Comparison of ENCODE assay signal across 32 mouse cellular contexts in the genomic region with DNA sequence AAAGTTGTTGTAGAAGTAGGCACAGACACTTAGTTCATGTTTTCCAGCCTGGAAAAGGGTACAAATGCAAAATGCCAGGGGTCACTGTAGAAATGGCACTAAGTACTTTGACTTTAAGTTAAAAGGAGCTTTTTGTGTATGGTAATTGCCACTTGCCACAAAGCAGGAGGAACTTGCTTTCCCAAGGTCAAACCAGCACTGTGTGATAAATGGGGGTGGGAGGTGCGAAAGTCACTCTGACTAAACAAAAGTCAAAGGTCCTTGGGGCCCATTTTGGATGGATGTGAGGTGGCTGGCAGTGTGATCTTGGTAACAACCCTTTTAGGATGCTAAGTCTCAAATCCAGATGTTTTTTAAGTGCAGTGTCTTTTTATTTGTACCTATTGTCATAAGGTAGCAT. TPM values are rescaled to one million over a fixed set of nuclear protein-coding genes. Genes with fewer than 3 reads are reported as not detected.
A peak's percentile ranks its signal among the peaks of the same experiment; 100 is the strongest.
DNase-seq lines count a peak whose midpoint lies in the region; ATAC-seq and TF ChIP-seq lines count a peak whose summit lies in the region.
"Had no signal": no experiment of that assay in that cellular context is flagged by ENCODE, and none has a peak within 500 bp of the region (broad histone marks: within the 10 kb centered on the region; RNA-seq: fewer than 3 reads in every experiment).

No protein-coding gene starts in this region.

- peak overlapping the region; percentile 32 for H3K4me3 ChIP-seq in heart, adult 2 months
- peak overlapping the region; percentile 32 to 38 for H3K4me3 ChIP-seq in heart, embryonic 14.5 days (ENCODE audit: control insufficient read depth in 1 of 2, insufficient read depth in 1 of 2, low read depth in 1 of 2, low read length in 2 of 2)
- H3K4me3 ChIP-seq in ES-E14 (ENCODE audit: insufficient read depth in 1 of 2, low read depth in 1 of 2, low read length in 2 of 2, poor library complexity in 1 of 2, severe bottlenecking in 1 of 2): no peak overlapping the region
- H3K4me3 ChIP-seq in brown adipose tissue, adult 24 weeks (ENCODE audit: insufficient read depth, low read depth, low read length): no peak overlapping the region
- no peak overlapping the region for H3K4me3 ChIP-seq in forebrain, embryonic 16.5 days (replicated peaks; ENCODE audit: low read length)
- H3K4me3 ChIP-seq: embryonic facial prominence, embryonic 10.5 days; embryonic facial prominence, embryonic 15.5 days; forebrain, embryonic 12.5 days; hindbrain, embryonic 10.5 days; hindbrain, embryonic 15.5 days; kidney, embryonic 15.5 days; left cerebral cortex, adult 2 months; limb, embryonic 13.5 days; lung, embryonic 15.5 days; midbrain, embryonic 10.5 days; midbrain, embryonic 15.5 days; neural tube, embryonic 15.5 days had no signal

- TF ChIP-seq POLR2A in heart, adult 2 months (IDR thresholded peaks at IDR 0.05; ENCODE audit: insufficient read depth, low read depth, low read length): no peak

- DNase-seq in heart, adult 2 months: no peak
- DNase-seq in heart, postnatal 14 days: no peak
- DNase-seq in heart, adult 8-10 months (ENCODE audit: low spot score): no peak
- peak; percentile 25 for DNase-seq in ES-E14 (ENCODE audit: low read depth, low spot score)
- DNase-seq: adrenal gland, postnatal 10 days; cerebellum, adult 11 months; cerebellum, adult 9-10 months; cerebellum, postnatal 36 days; gastrocnemius, postnatal 36 days; kidney, adult 11 months; kidney, postnatal 25 days; retina, postnatal 1 day; right cerebral cortex, postnatal 14 days; thymus, postnatal 25 days had no signal

- in situ Hi-C loops in ES-E14 (cut with MboI; ENCODE audit: low sequenced_read_pairs in 2 of 2, unreplicated experiment in 2 of 2): no loop called here

- no peaks in the 10 kb centered on the region for H3K79me2 ChIP-seq in heart, adult 2 months (replicated peaks; ENCODE audit: control insufficient read depth, insufficient read depth, low read length)

- intact Hi-C loops in heart, adult 2 months (cut with DNase I): no loop called here
- intact Hi-C loops in heart, postnatal 14 days (cut with DNase I): no loop called here

- H3K4me1 ChIP-seq in heart, adult 2 months (ENCODE audit: control insufficient read depth, insufficient read depth, low read length): peaks cover 2% of the 10 kb centered on the region
- peaks cover 0 to 3% of the 10 kb centered on the region in 2 experiments; a peak in 1 of 4 replicates for H3K4me1 ChIP-seq in heart, embryonic 14.5 days (ENCODE audit: control insufficient read depth in 2 of 2, insufficient read depth in 2 of 2, low read length in 2 of 2)
- no peaks in the 10 kb centered on the region for H3K4me1 ChIP-seq in ES-E14 (ENCODE audit: control insufficient read depth in 2 of 2, insufficient read depth in 2 of 2, low read length in 2 of 2, poor library complexity in 1 of 2)
- no peaks in the 10 kb centered on the region for H3K4me1 ChIP-seq in brown adipose tissue, adult 24 weeks (ENCODE audit: control insufficient read depth, insufficient read depth, insufficient read length, low read length)
- no peaks in the 10 kb centered on the region for H3K4me1 ChIP-seq in forebrain, embryonic 16.5 days (replicated peaks; ENCODE audit: control insufficient read depth, insufficient read depth, low read length)
- H3K4me1 ChIP-seq: embryonic facial prominence, embryonic 10.5 days; embryonic facial prominence, embryonic 15.5 days; forebrain, embryonic 12.5 days; hindbrain, embryonic 10.5 days; hindbrain, embryonic 15.5 days; kidney, embryonic 15.5 days; limb, embryonic 13.5 days; lung, embryonic 15.5 days; midbrain, embryonic 10.5 days; midbrain, embryonic 15.5 days; neural tube, embryonic 15.5 days had no signal

- H3K9me3 ChIP-seq in heart, embryonic 14.5 days (ENCODE audit: control insufficient read depth, low read length): no peaks in the 10 kb centered on the region
- no peaks in the 10 kb centered on the region for H3K9me3 ChIP-seq in ES-E14 (ENCODE audit: control insufficient read depth, insufficient read depth, low read depth, low read length)
- H3K9me3 ChIP-seq in forebrain, embryonic 16.5 days (ENCODE audit: control insufficient read depth, low read length): no peaks in the 10 kb centered on the region
- H3K9me3 ChIP-seq: embryonic facial prominence, embryonic 10.5 days; embryonic facial prominence, embryonic 15.5 days; forebrain, embryonic 12.5 days; hindbrain, embryonic 10.5 days; hindbrain, embryonic 15.5 days; kidney, embryonic 15.5 days; limb, embryonic 13.5 days; lung, embryonic 15.5 days; midbrain, embryonic 10.5 days; midbrain, embryonic 15.5 days; neural tube, embryonic 15.5 days had no signal

- no peaks in the 10 kb centered on the region for H3K36me3 ChIP-seq in heart, adult 2 months (ENCODE audit: control insufficient read depth, insufficient read depth, low read length)
- no peaks in the 10 kb centered on the region for H3K36me3 ChIP-seq in heart, embryonic 14.5 days (ENCODE audit: control insufficient read depth, insufficient read depth, low read length)
- no peaks in the 10 kb centered on the region for H3K36me3 ChIP-seq in ES-E14 (ENCODE audit: control insufficient read depth, insufficient read depth, low read length, poor library complexity, severe bottlenecking)
- H3K36me3 ChIP-seq in forebrain, embryonic 16.5 days (ENCODE audit: control insufficient read depth, insufficient read depth): no peaks in the 10 kb centered on the region
- H3K36me3 ChIP-seq: embryonic facial prominence, embryonic 10.5 days; embryonic facial prominence, embryonic 15.5 days; forebrain, embryonic 12.5 days; hindbrain, embryonic 10.5 days; hindbrain, embryonic 15.5 days; kidney, embryonic 15.5 days; limb, embryonic 13.5 days; lung, embryonic 15.5 days; midbrain, embryonic 10.5 days; midbrain, embryonic 15.5 days; neural tube, embryonic 15.5 days had no signal

- no peak for TF ChIP-seq EP300 in heart, adult 2 months (IDR thresholded peaks at IDR 0.05; ENCODE audit: insufficient read depth, low read depth, low read length)

- H3K9ac ChIP-seq in heart, adult 2 months (ENCODE audit: low read depth, low read length): no peak overlapping the region; the same call in 1 of the 2 replicates
- peak overlapping the region; percentile 74 for H3K9ac ChIP-seq in heart, embryonic 14.5 days (ENCODE audit: low read length)
- H3K9ac ChIP-seq in ES-E14 (ENCODE audit: insufficient read depth, low read depth, low read length, poor library complexity, severe bottlenecking): no peak overlapping the region
- no peak overlapping the region for H3K9ac ChIP-seq in forebrain, embryonic 16.5 days (replicated peaks; ENCODE audit: low read depth, low read length)
- H3K9ac ChIP-seq: embryonic facial prominence, embryonic 15.5 days; forebrain, embryonic 12.5 days; hindbrain, embryonic 15.5 days; kidney, embryonic 15.5 days; limb, embryonic 13.5 days; lung, embryonic 15.5 days; midbrain, embryonic 15.5 days; neural tube, embryonic 15.5 days had no signal

- peak overlapping the region; percentile 57 for H3K4me2 ChIP-seq in heart, embryonic 14.5 days (ENCODE audit: low read length)
- no peak overlapping the region for H3K4me2 ChIP-seq in forebrain, embryonic 16.5 days (ENCODE audit: low read length)
- H3K4me2 ChIP-seq: embryonic facial prominence, embryonic 15.5 days; forebrain, embryonic 12.5 days; hindbrain, embryonic 15.5 days; kidney, embryonic 15.5 days; limb, embryonic 13.5 days; liver, embryonic 11.5 days; lung, embryonic 15.5 days; midbrain, embryonic 15.5 days; neural tube, embryonic 15.5 days had no signal

- ATAC-seq in heart, embryonic 14.5 days (ENCODE audit: insufficient number of reproducible peaks, insufficient read depth, low FRiP score, low read depth): no peak
- no peak for ATAC-seq in forebrain, embryonic 16.5 days
- ATAC-seq: CD4-positive, CD25-positive, alpha-beta regulatory T cell, adult 4 months; inflammation-experienced regulatory T-cells, adult 6 months; midbrain, embryonic 15.5 days had no signal

- no peaks in the 10 kb centered on the region for H3K27me3 ChIP-seq in heart, adult 2 months (ENCODE audit: control insufficient read depth, insufficient read depth, low read length)
- no peaks in the 10 kb centered on the region for H3K27me3 ChIP-seq in heart, embryonic 14.5 days (ENCODE audit: control insufficient read depth, insufficient read depth, low read length)
- H3K27me3 ChIP-seq in forebrain, embryonic 16.5 days (replicated peaks; ENCODE audit: control insufficient read depth, insufficient read depth, low read length): 0 out of 2 replicates have a peak, but pooled peaks cover 2% of the 10 kb centered on the region
- H3K27me3 ChIP-seq: embryonic facial prominence, embryonic 15.5 days; hindbrain, embryonic 15.5 days; lung, embryonic 15.5 days; neural tube, embryonic 15.5 days had no signal

- peak overlapping the region; percentile 75 for H3K27ac ChIP-seq in heart, adult 2 months
- peak overlapping the region; percentile 93 to 98 for H3K27ac ChIP-seq in heart, embryonic 14.5 days (replicated peaks in 1 of 2; ENCODE audit: control insufficient read depth in 1 of 2, insufficient read depth in 1 of 2, low read depth in 2 of 2, low read length in 2 of 2)
- H3K27ac ChIP-seq in ES-E14 (ENCODE audit: insufficient read depth, low read depth, low read length, poor library complexity, severe bottlenecking): no peak overlapping the region
- 0 out of 2 replicates have a peak overlapping the region, but pooled peaks have one; percentile 2 for H3K27ac ChIP-seq in brown adipose tissue, adult 24 weeks (replicated peaks; ENCODE audit: low read depth, low read length)
- H3K27ac ChIP-seq in forebrain, embryonic 16.5 days (ENCODE audit: low read length): no peak overlapping the region
- H3K27ac ChIP-seq: embryonic facial prominence, embryonic 10.5 days; embryonic facial prominence, embryonic 15.5 days; forebrain, embryonic 12.5 days; hindbrain, embryonic 10.5 days; hindbrain, embryonic 15.5 days; kidney, embryonic 15.5 days; left cerebral cortex, adult 2 months; limb, embryonic 13.5 days; lung, embryonic 15.5 days; midbrain, embryonic 10.5 days; midbrain, embryonic 15.5 days; neural tube, embryonic 15.5 days had no signal

- 67% methylated on average over 1 of the region's 1 CpGs for WGBS in heart, adult 2 months
- WGBS in heart, embryonic 14.5 days: 43% methylated on average over 1 of the region's 1 CpGs
- WGBS in forebrain, embryonic 16.5 days: 94% methylated on average over 1 of the region's 1 CpGs

- no peak for TF ChIP-seq CTCF in heart, adult 2 months (IDR thresholded peaks at IDR 0.05)

TF ChIP-seq in ES-E14, 5 proteins besides CTCF, POLR2A, EP300 and RAD21 (continues in another document):
- TF ChIP-seq CHD2 (IDR thresholded peaks at IDR 0.05; ENCODE audit: low read depth, low read length): no peak
- no peak for TF ChIP-seq HCFC1 (IDR thresholded peaks at IDR 0.05; ENCODE audit: borderline replicate concordance, insufficient read depth, low read length)

RNA-seq across cellular contexts. Expression of a gene that starts 44.6 kb away (rescaled TPM):
- under 1 TPM; 0.43 to 0.70 TPM for total RNA-seq in heart, adult 2 months (2021)
- 0.29 and 0.56 TPM in 2 replicates for polyA plus RNA-seq in heart, adult 2 months (2012; rRNA removed)
- total RNA-seq in heart, postnatal 14 days (2021): under 1 TPM; 0.19 to 0.20 TPM
- polyA plus RNA-seq in heart, embryonic 14.5 days (2014; fragmentation: Nextera tagmentation; extraction: Ambion mirVana): 0.23 and 0.35 TPM in 2 replicates
- total RNA-seq in heart, adult 8-10 months (2022): under 1 TPM; 0.57 to 0.90 (median 0.82) TPM
- 4.5 and 6.0 TPM in 2 replicates for total RNA-seq in ES-E14 (2012; rRNA removed)
- polyA plus RNA-seq in brown adipose tissue, adult 24 weeks (2012; ENCODE audit: insufficient read depth, insufficient read length, missing spikeins): 0.63 and 1.2 TPM in 2 replicates
- 0.26 and 0.37 TPM in 2 replicates for polyA plus RNA-seq in forebrain, embryonic 16.5 days (2015; fragmentation: Nextera tagmentation; extraction: Ambion mirVana)

Comparison
In these comparisons a context has a peak if more than half of its experiments do, and no peak if none do; other contexts are left out.
1. H3K27ac ChIP-seq: peak in heart, adult 2 months (single experiment), heart, embryonic 14.5 days (2 of 2) and brown adipose tissue, adult 24 weeks (single experiment); none in ES-E14 (single experiment) and forebrain, embryonic 16.5 days (single experiment).
2. H3K4me3 ChIP-seq: peak in heart, adult 2 months (single experiment) and heart, embryonic 14.5 days (2 of 2); none in ES-E14 (0 of 2), brown adipose tissue, adult 24 weeks (single experiment) and forebrain, embryonic 16.5 days (single experiment).